In genomic region chr8:84200126-84200555, GRCm38 (mm10) we compare ENCODE assay signal across 7 mouse cellular contexts. TPM values are rescaled to one million over a fixed set of nuclear protein-coding genes. Genes with fewer than 3 reads are reported as not detected.
DNase-seq lines count a peak whose midpoint lies in the region; ATAC-seq and TF ChIP-seq lines count a peak whose summit lies in the region.

No protein-coding gene starts in this region.

- H3K27ac ChIP-seq in forebrain, embryonic 11.5 days (ENCODE audit: low read depth, low read length), result peak overlapping the region; percentile 58
- H3K27ac ChIP-seq in kidney, postnatal 0 days, result peak overlapping the region; percentile 96
- H3K27ac ChIP-seq in neural tube, embryonic 11.5 days (ENCODE audit: low read depth, low read length), result no peak overlapping the region

- no peaks in the 10 kb centered on the region for H3K27me3 ChIP-seq in forebrain, embryonic 11.5 days (ENCODE audit: control insufficient read depth, insufficient read depth, low read length)
- no peaks in the 10 kb centered on the region for H3K27me3 ChIP-seq in kidney, postnatal 0 days (ENCODE audit: insufficient read depth, low read length)
- H3K27me3 ChIP-seq in neural tube, embryonic 11.5 days (ENCODE audit: control insufficient read depth, insufficient read depth, low read length), result no peaks in the 10 kb centered on the region

- H3K4me3 ChIP-seq in forebrain, embryonic 11.5 days (ENCODE audit: low read depth, low read length), result peak overlapping the region; percentile 45
- H3K4me3 ChIP-seq in kidney, postnatal 0 days (replicated peaks; ENCODE audit: low read depth, low read length), result peak overlapping the region; percentile 66
- H3K4me3 ChIP-seq in neural tube, embryonic 11.5 days (ENCODE audit: low read depth, low read length), result peak overlapping the region; percentile 43

- no peaks in the 10 kb centered on the region for H3K9me3 ChIP-seq in forebrain, embryonic 11.5 days (ENCODE audit: control insufficient read depth, low read length)
- no peaks in the 10 kb centered on the region for H3K9me3 ChIP-seq in kidney, postnatal 0 days (replicated peaks; ENCODE audit: low read length)
- no peaks in the 10 kb centered on the region for H3K9me3 ChIP-seq in neural tube, embryonic 11.5 days (ENCODE audit: control insufficient read depth, low read length)

- H3K9ac ChIP-seq in forebrain, embryonic 11.5 days (ENCODE audit: low read length), result peak overlapping the region; percentile 74
- H3K9ac ChIP-seq in kidney, postnatal 0 days (ENCODE audit: low read depth, low read length), result peak overlapping the region; percentile 80
- H3K9ac ChIP-seq in neural tube, embryonic 11.5 days (ENCODE audit: low read length), result peak overlapping the region; percentile 64; the same call in 1 of the 2 replicates

- WGBS in forebrain, embryonic 11.5 days, result 17% methylated on average over 8 of the region's 8 CpGs
- WGBS in kidney, postnatal 0 days, result 19% methylated on average over 8 of the region's 8 CpGs
- 31% methylated on average over 8 of the region's 8 CpGs for WGBS in neural tube, embryonic 11.5 days

- H3K4me2 ChIP-seq in forebrain, embryonic 11.5 days (ENCODE audit: low read depth, low read length, severe bottlenecking), result peak overlapping the region; percentile 88
- peak overlapping the region; percentile 87 for H3K4me2 ChIP-seq in kidney, postnatal 0 days (ENCODE audit: low read length)
- peak overlapping the region; percentile 88 for H3K4me2 ChIP-seq in neural tube, embryonic 11.5 days (ENCODE audit: low read depth)

- no peak for TF ChIP-seq CTCF in kidney, postnatal 0 days (IDR thresholded peaks at IDR 0.05; ENCODE audit: low read depth)

- no peaks in the 10 kb centered on the region for H3K36me3 ChIP-seq in forebrain, embryonic 11.5 days (ENCODE audit: control insufficient read depth, insufficient read depth, low read length)
- H3K36me3 ChIP-seq in kidney, postnatal 0 days (ENCODE audit: insufficient read depth, low read length), result 0 out of 2 replicates have a peak, but pooled peaks cover 5% of the 10 kb centered on the region
- H3K36me3 ChIP-seq in neural tube, embryonic 11.5 days (ENCODE audit: control insufficient read depth, insufficient read depth, low read length), result no peaks in the 10 kb centered on the region

- peaks cover 51% of the 10 kb centered on the region for H3K4me1 ChIP-seq in forebrain, embryonic 11.5 days (replicated peaks; ENCODE audit: control insufficient read depth, insufficient read depth, low read length)
- peaks cover 46% of the 10 kb centered on the region for H3K4me1 ChIP-seq in kidney, postnatal 0 days (replicated peaks; ENCODE audit: insufficient read depth, low read length)
- H3K4me1 ChIP-seq in neural tube, embryonic 11.5 days (ENCODE audit: control insufficient read depth, insufficient read depth, low read length), result peaks cover 31% of the 10 kb centered on the region

- peak; percentile 51 for DNase-seq in retina, postnatal 1 day
- DNase-seq in retina, embryonic 14.5 days (ENCODE audit: low spot score), result no peak
- DNase-seq in forebrain, embryonic 11.5 days (ENCODE audit: low spot score), result no peak
- DNase-seq in kidney, postnatal 0 days (ENCODE audit: low spot score), result no peak
- no peak for DNase-seq in neural tube, embryonic 11.5 days (ENCODE audit: low spot score)
- no peak for DNase-seq in urinary bladder, adult 18-20 months (ENCODE audit: low spot score in 2 of 2)

- no peak for ATAC-seq in forebrain, embryonic 11.5 days (replicated peaks; ENCODE audit: low FRiP score)
- no peak for ATAC-seq in kidney, postnatal 0 days (replicated peaks; ENCODE audit: low FRiP score, low read depth)
- no peak for ATAC-seq in neural tube, embryonic 11.5 days (ENCODE audit: insufficient read depth, low FRiP score, low TSS enrichment)
- ATAC-seq in inflammation-experienced regulatory T-cells, adult 6 months, result no peak

RNA-seq across cellular contexts. Expression of gene Nanos3, which starts 15.1 kb away (rescaled TPM):
- polyA plus RNA-seq in forebrain, embryonic 11.5 days (2014; fragmentation: Nextera tagmentation; extraction: Ambion mirVana), result 2.9 and 5.0 TPM in 2 replicates
- polyA plus RNA-seq in kidney, postnatal 0 days (2015; fragmentation: Nextera tagmentation; extraction: Ambion mirVana), result 8.6 and 9.6 TPM in 2 replicates
- 6.2 TPM in 2 replicates for polyA plus RNA-seq in neural tube, embryonic 11.5 days (2014; fragmentation: Nextera tagmentation; extraction: Ambion mirVana)
- not detected for polyA plus RNA-seq in inflammation-experienced regulatory T-cells, adult 6 months (2017; shearing (Covaris generic))

RNA-seq across cellular contexts. Expression of gene Zswim4, which starts 36.7 kb away (rescaled TPM):
- 34.7 and 37.1 TPM in 2 replicates for polyA plus RNA-seq in forebrain, embryonic 11.5 days (2014; fragmentation: Nextera tagmentation; extraction: Ambion mirVana)
- 10.5 and 11.0 TPM in 2 replicates for polyA plus RNA-seq in kidney, postnatal 0 days (2015; fragmentation: Nextera tagmentation; extraction: Ambion mirVana)
- 34.9 and 35.5 TPM in 2 replicates for polyA plus RNA-seq in neural tube, embryonic 11.5 days (2014; fragmentation: Nextera tagmentation; extraction: Ambion mirVana)
- polyA plus RNA-seq in inflammation-experienced regulatory T-cells, adult 6 months (2017; shearing (Covaris generic)), result 1 to 10 TPM; 2.9 to 4.8 (median 4.4) TPM

RNA-seq across cellular contexts. Expression of gene D8Ertd738e, which starts 49.4 kb away (rescaled TPM):
- polyA plus RNA-seq in forebrain, embryonic 11.5 days (2014; fragmentation: Nextera tagmentation; extraction: Ambion mirVana), result 277 and 303 TPM in 2 replicates
- 373 and 388 TPM in 2 replicates for polyA plus RNA-seq in kidney, postnatal 0 days (2015; fragmentation: Nextera tagmentation; extraction: Ambion mirVana)
- 301 and 323 TPM in 2 replicates for polyA plus RNA-seq in neural tube, embryonic 11.5 days (2014; fragmentation: Nextera tagmentation; extraction: Ambion mirVana)
- polyA plus RNA-seq in inflammation-experienced regulatory T-cells, adult 6 months (2017; shearing (Covaris generic)), result 100 to 1,000 TPM; 351 to 392 (median 390) TPM

RNA-seq across cellular contexts. Expression of gene 4930432K21Rik, which starts 52.3 kb away (rescaled TPM):
- 1.2 and 1.5 TPM in 2 replicates for polyA plus RNA-seq in forebrain, embryonic 11.5 days (2014; fragmentation: Nextera tagmentation; extraction: Ambion mirVana)
- 1.3 and 1.6 TPM in 2 replicates for polyA plus RNA-seq in kidney, postnatal 0 days (2015; fragmentation: Nextera tagmentation; extraction: Ambion mirVana)
- 1.0 and 1.3 TPM in 2 replicates for polyA plus RNA-seq in neural tube, embryonic 11.5 days (2014; fragmentation: Nextera tagmentation; extraction: Ambion mirVana)
- polyA plus RNA-seq in inflammation-experienced regulatory T-cells, adult 6 months (2017; shearing (Covaris generic)), result 1 to 10 TPM in 2 of 3 experiments, not detected in 1; 1.5 to 1.6 TPM

RNA-seq across cellular contexts. Expression of gene Cc2d1a, which starts 52.4 kb away (rescaled TPM):
- polyA plus RNA-seq in forebrain, embryonic 11.5 days (2014; fragmentation: Nextera tagmentation; extraction: Ambion mirVana), result 16.0 and 17.1 TPM in 2 replicates
- polyA plus RNA-seq in kidney, postnatal 0 days (2015; fragmentation: Nextera tagmentation; extraction: Ambion mirVana), result 17.2 and 19.1 TPM in 2 replicates
- 11.2 and 12.4 TPM in 2 replicates for polyA plus RNA-seq in neural tube, embryonic 11.5 days (2014; fragmentation: Nextera tagmentation; extraction: Ambion mirVana)
- polyA plus RNA-seq in inflammation-experienced regulatory T-cells, adult 6 months (2017; shearing (Covaris generic)), result 10 to 100 TPM; 13.9 to 24.2 (median 21.3) TPM
